Mouse (Mus musculus) liver, adult 2 months (tissue): ENCODE data around the gene Ier3. TPM values are rescaled to one million over a fixed set of nuclear protein-coding genes. Genes with fewer than 3 reads are reported as not detected.

Experiments used
- DNase-seq: peaks from one replicate; pipeline ENCODE4 v3.0.0-alpha.2; 2011; ENCODE audit warnings: low read depth, low spot score; ENCODE audit errors: extremely low read depth
- H3K27ac ChIP-seq: fragments of 200-500 bp; replicated peaks from 2 replicates; pipeline ENCODE4 v1.5.1; 2012; ENCODE audit warnings: low read depth, mild to moderate bottlenecking, control low read depth, inconsistent platforms, low read length; ENCODE audit not compliant: insufficient read depth
- H3K27me3 ChIP-seq: fragments of 200-500 bp; 2 replicates; pipeline ENCODE4 v1.6.1; 2012; ENCODE audit warnings: mild to moderate bottlenecking, moderate library complexity, low read length, inconsistent platforms; ENCODE audit not compliant: control insufficient read depth, insufficient read depth
- H3K36me3 ChIP-seq: fragments of 200-500 bp; 2 replicates; pipeline ENCODE4 v1.6.1; 2012; ENCODE audit warnings: low read length, inconsistent platforms; ENCODE audit not compliant: control insufficient read depth, insufficient read depth
- H3K4me1 ChIP-seq: fragments of 200-500 bp; 2 replicates; pipeline ENCODE4 v1.6.1; 2011; ENCODE audit warnings: low read length; ENCODE audit not compliant: control insufficient read depth, insufficient read depth
- H3K4me3 ChIP-seq: fragments of 200-500 bp; 2 replicates; pipeline ENCODE4 v1.5.1; 2011; ENCODE audit warnings: low read depth, mild to moderate bottlenecking, control low read depth, low read length, moderate library complexity; ENCODE audit not compliant: insufficient read depth
- H3K79me2 ChIP-seq: fragments of 200-500 bp; 2 replicates; pipeline ENCODE4 v1.6.1; 2012; ENCODE audit warnings: inconsistent platforms, mild to moderate bottlenecking, low read length, moderate library complexity; ENCODE audit not compliant: control insufficient read depth, insufficient read depth
- H3K9ac ChIP-seq: fragments of 200-500 bp; 2 replicates; pipeline ENCODE4 v1.6.1; 2012; ENCODE audit warnings: low read depth, mild to moderate bottlenecking, control low read depth, inconsistent platforms, low read length
- CTCF ChIP-seq: fragments of 200-500 bp; IDR thresholded peaks from 2 replicates; pipeline ENCODE4 v1.5.1; 2011; ENCODE audit warnings: low read depth, low read length, control low read depth
- POLR2A ChIP-seq: fragments of 200-500 bp; IDR thresholded peaks from 2 replicates; pipeline ENCODE4 v1.6.1; 2011; ENCODE audit warnings: low read length, control low read depth; ENCODE audit not compliant: insufficient read depth; ENCODE audit errors: extremely low read depth
- WGBS: fragments of 180-500 bp; shearing (Covaris S2); methylation state at CpG from one replicate; pipeline ENCODE4 v1.1.7; 2018; 5-methylcytosine and 5-hydroxymethylcytosine counted together
- polyA plus RNA-seq: library from polyadenylated mRNA; depleted of rRNA; stranded (reverse); fragments of >200 nt; gene quantifications from 2 replicates; pipeline ENCODE4 v1.2.3, GENCODE M21; 2012
- total RNA-seq: library from RNA; depleted of rRNA; stranded (reverse); fragments of >200 nt; gene quantifications from 2 replicates; pipeline ENCODE4 v1.2.3, GENCODE M21; 2014

Ier3 gene
- total and polyA plus RNA-seq, 2 experiments: 0.92 to 1.6 TPM

DNA sequence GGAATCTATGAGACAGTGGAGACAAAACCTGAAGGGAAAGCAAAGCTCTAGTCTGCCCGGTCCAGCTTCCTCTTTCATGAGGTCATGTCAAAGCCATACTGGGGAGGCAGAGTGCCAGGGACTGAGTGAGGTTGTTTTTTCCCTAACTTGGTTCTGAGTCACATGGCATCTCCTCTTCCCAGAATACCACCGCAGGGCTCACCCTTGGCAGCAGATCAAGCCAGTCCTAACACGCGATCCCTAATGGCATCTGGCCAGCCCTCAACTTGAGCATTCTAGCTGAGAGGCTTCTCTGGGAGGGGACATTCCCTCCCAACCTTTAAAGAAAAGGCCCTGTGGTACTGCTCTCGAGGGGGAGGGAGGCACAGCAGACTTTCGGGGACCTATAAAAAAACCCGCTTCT, 8.2 kb upstream of the Ier3 start:
- WGBS: 21% methylated on average over 7 of the region's 7 CpGs
- TF ChIP-seq CTCF (no peak), POLR2A (no peak)
- Histone ChIP-seq H3K4me1 (peaks cover 27% of the 10 kb centered on the region), H3K27ac (peak overlapping the region; percentile 51), H3K4me3 (no peak overlapping the region), H3K9ac (peak overlapping the region; percentile 22; the same call in 1 of the 2 replicates), H3K79me2 (no peaks in the 10 kb centered on the region), H3K36me3 (no peaks in the 10 kb centered on the region), H3K27me3 (no peaks in the 10 kb centered on the region)
- DNase-seq: peak; percentile 80

DNA sequence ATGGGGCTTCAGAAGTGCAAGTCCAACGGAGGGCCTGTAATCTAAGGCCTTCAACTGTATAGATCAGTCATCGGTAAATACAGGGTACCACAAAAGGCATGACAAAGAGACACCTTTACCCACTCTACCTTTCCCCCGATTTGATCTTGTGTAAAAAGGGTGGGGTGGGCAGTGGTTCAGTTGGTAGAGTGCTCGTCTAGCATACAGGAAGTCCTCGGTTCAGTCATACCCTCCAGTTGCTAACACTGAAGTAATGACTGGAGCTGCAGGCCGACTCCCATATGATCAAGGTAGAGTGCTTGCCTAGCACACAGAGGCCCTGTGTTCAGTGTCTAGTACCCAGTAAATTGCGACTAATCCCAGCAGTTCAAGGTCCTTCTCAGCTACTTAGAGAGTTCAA, 7.8 kb upstream of the Ier3 start:
- Histone ChIP-seq H3K4me3 (no peak overlapping the region), H3K79me2 (no peaks in the 10 kb centered on the region), H3K9ac (no peak overlapping the region), H3K4me1 (peaks cover 27% of the 10 kb centered on the region), H3K36me3 (no peaks in the 10 kb centered on the region), H3K27ac (peak overlapping the region; percentile 37), H3K27me3 (no peaks in the 10 kb centered on the region)
- WGBS: 41% methylated on average over 7 of the region's 7 CpGs
- no peak for TF ChIP-seq CTCF
- no peak for TF ChIP-seq POLR2A
- DNase-seq: peak; percentile 52

DNA sequence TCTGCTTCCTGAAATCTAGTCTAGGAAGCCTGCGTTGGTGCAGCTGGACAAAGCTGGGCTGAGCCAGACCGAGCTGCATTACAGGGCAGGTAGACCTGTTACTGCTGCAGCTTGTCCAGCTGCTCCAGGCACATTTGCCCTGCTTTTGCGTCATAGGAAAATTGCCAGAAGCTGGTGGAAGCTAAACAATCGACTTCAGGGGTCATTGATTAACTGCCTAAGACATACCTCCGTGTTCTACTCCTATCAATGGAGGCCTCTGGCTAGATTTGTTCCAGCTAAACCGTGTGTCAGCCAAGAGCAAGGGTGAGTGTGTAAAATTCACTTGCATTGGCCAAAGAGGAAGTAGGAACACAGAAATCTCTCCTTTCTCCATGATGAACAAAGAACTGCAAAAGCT, 6.8 kb upstream of the Ier3 start:
- TF ChIP-seq POLR2A (no peak), CTCF (no peak)
- WGBS: 10% methylated on average over 6 of the region's 6 CpGs

GRCm38 (mm10) chr17:35815836-35816235, 5.6 kb upstream of the Ier3 start:
- peak overlapping the region; percentile 64 for H3K27ac ChIP-seq
- no peak overlapping the region for H3K9ac ChIP-seq
- TF ChIP-seq CTCF: no peak
- no peak for TF ChIP-seq POLR2A
- H3K4me1 ChIP-seq: peaks cover 27% of the 10 kb centered on the region
- H3K4me3 ChIP-seq: no peak overlapping the region
- 26% methylated on average over 7 of the region's 7 CpGs for WGBS
- H3K36me3 ChIP-seq: no peaks in the 10 kb centered on the region
- no peaks in the 10 kb centered on the region for H3K27me3 ChIP-seq
- H3K79me2 ChIP-seq: no peaks in the 10 kb centered on the region
- DNase-seq: peak; percentile 59

More for the DNA sequence above, 6.8 kb upstream of the Ier3 start:
- Histone ChIP-seq H3K9ac (no peak overlapping the region), H3K4me3 (no peak overlapping the region), H3K79me2 (no peaks in the 10 kb centered on the region), H3K27ac (0 out of 2 replicates have a peak overlapping the region, but pooled peaks have one; percentile 24), H3K36me3 (no peaks in the 10 kb centered on the region), H3K27me3 (no peaks in the 10 kb centered on the region), H3K4me1 (peaks cover 27% of the 10 kb centered on the region)
- peak; percentile 97 for DNase-seq

DNA sequence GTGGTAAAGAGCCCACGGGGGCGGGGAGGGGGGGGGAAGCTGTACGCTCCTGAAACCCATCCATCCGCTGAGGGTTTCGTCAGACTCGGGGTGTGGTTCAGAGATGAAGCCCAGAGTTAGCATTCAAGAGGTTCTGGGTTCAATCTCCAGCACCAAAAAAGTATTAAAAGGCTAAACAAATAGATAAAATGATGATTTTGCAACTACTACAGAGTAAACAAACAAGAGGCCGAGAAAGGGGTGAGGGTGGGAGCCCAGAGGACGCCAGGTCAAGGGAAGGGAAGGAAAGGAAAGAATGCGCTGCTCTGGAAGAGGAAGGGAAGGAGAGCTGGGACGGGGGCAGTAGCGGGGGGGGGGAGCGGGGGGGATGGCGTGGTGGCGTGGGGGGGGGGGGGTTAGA, 4.8 kb upstream of the Ier3 start:
- no peaks in the 10 kb centered on the region for H3K79me2 ChIP-seq
- no peaks in the 10 kb centered on the region for H3K27me3 ChIP-seq
- 34% methylated on average over 9 of the region's 14 CpGs for whole genome bisulfite sequencing
- H3K36me3 ChIP-seq: no peaks in the 10 kb centered on the region
- H3K9ac ChIP-seq: no peak overlapping the region
- no peak overlapping the region for H3K4me3 ChIP-seq
- H3K4me1 ChIP-seq: peaks cover 28% of the 10 kb centered on the region
- TF ChIP-seq POLR2A (no peak), CTCF (no peak)
- peak; percentile 72 for DNase-seq
- H3K27ac ChIP-seq: no peak overlapping the region

DNA sequence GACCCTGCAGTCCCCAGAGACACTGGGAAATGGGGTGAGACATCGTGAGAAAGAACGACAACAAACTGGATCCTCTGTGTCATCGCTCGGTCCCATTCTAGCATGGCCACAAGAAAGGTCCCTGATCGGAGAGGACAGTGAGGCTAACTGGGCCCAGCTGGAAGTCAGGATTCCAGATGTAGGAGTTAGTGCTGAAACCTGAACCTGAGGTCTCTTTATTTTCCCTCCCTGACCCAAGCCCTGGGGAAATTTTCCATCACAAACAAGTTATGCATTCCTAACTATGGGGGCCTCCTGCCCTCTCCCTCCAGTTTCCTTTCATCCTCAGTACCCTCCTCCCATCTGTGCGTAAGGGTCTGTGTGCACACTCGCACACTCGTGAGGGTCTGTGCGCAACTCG, 4.3 kb upstream of the Ier3 start:
- TF ChIP-seq CTCF: no peak
- TF ChIP-seq POLR2A: no peak
- Histone ChIP-seq H3K27me3 (no peaks in the 10 kb centered on the region), H3K4me3 (no peak overlapping the region), H3K4me1 (peaks cover 28% of the 10 kb centered on the region), H3K36me3 (no peaks in the 10 kb centered on the region), H3K79me2 (no peaks in the 10 kb centered on the region), H3K9ac (no peak overlapping the region), H3K27ac (no peak overlapping the region)
- WGBS: 86% methylated on average over 10 of the region's 10 CpGs
- DNase-seq: no peak
